Mouse (Mus musculus): ENCODE data around the gene Fcgr1. TPM values are rescaled to one million over a fixed set of nuclear protein-coding genes. Genes with fewer than 3 reads are reported as not detected.
A peak's percentile ranks its signal among the peaks of the same experiment; 100 is the strongest.
"Not testable (repeated sequence)": the region's sequence is repeated elsewhere in the genome, so short reads cannot be mapped to it uniquely, and the experiment has no call there.

Gene Fcgr1
- polyA plus RNA-seq, 1 experiment from 2014 or later, result 0.50 TPM

DNA sequence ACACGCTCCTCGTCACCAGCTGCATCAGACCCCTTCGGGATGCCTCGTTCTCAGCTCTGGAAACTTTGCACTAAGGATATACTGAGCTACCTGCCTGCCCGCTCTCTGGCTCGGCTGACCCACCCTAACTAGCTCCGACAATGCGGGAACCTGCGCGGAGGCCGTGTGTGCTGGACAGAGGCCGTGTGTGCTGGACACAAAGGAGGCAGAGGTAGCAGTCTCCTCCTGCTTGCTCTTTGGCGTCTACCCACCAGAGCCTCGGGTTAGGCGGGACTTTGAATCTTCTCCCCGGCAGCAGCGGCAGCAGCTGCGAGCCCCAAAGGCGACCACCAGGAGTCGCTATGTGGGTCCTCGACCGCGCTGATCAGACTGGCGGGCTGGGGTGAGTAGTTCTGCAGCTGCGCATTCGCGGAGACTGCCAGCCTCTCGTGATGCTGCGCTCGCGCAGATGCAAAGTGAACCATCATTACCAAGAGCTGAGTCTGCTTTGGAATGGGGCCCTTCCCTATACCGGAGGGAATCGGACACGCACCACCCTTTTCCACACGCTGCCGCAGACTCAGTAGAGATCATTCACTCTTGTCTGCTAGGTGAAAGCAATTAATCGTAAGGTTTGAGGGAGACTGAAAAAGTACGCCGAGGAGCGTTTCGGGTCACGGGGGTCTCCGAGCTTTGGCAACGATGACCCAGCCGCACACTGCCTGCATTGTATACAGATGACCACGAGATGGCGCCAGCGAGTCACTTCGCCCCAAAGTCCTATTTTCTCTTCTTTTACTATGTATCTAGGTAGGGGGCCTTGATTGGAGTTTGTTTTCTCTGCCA lies 15.8 kb downstream of the Fcgr1 start:
- peak; percentile 95 for TF ChIP-seq CTCF (IDR thresholded peaks at IDR 0.05)
- H3K27me3 ChIP-seq, result no peaks in the 10 kb centered on the region
- in situ Hi-C loops (cut with MboI; ENCODE audit: low pct_unique_long_range_greater_than_20kb), result no loop called here
- no peak for DNase-seq (ENCODE audit: low read depth, low spot score)
- ChIA-PET POLR2A (interaction anchor here (1.0 to 1.2 kb wide), 3 partner anchors 9 to 56 kb away, joined by 3 to 5 read pairs (median 3); partner anchors contain the start of gene Hist2h2bb), CTCF (interaction anchor here (0.7 to 3.2 kb wide), 29 partner anchors 9 to 302 kb away, joined by 3 to 26 read pairs (median 4); partner anchors contain the start of genes Bola1, Hist2h2ab, Hist2h2bb and Hist2h3b)
- peak; percentile 60 for ATAC-seq

DNA sequence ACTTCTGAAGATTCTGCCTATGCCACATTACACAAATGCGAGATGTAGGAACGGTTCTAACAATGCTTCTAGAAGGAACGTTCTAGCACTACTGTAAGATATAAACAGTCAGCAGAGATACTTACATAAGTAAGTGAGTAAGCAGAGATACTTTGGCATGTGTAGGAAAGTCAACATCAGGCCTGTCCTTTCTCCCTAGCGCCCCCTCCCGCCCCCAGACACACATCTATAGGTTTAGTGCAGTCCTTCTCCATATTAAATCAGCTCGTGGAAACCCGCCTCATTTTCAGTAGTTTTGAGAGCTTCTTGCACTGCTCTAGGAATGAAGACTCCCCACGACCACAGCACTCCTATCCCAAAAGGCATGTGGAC lies 16.4 kb downstream of the Fcgr1 start:
- ATAC-seq (no peak), DNase-seq (ENCODE audit: low read depth, low spot score) (no peak)
- no peaks in the 10 kb centered on the region for H3K27me3 ChIP-seq
- in situ Hi-C loops (cut with MboI; ENCODE audit: low pct_unique_long_range_greater_than_20kb), result no loop called here
- ChIA-PET CTCF (interaction anchor here (0.7 to 3.2 kb wide), 25 partner anchors 8 to 303 kb away, joined by 3 to 26 read pairs (median 4); partner anchors contain the start of genes Bola1, Hist2h2ab, Hist2h2bb and Hist2h3b), POLR2A (interaction anchor here (0.6 to 1.2 kb wide), 4 partner anchors 8 to 61 kb away, joined by 3 to 5 read pairs (median 4); partner anchors contain the start of gene Hist2h2bb)
- no peak for TF ChIP-seq CTCF (IDR thresholded peaks at IDR 0.05)

DNA sequence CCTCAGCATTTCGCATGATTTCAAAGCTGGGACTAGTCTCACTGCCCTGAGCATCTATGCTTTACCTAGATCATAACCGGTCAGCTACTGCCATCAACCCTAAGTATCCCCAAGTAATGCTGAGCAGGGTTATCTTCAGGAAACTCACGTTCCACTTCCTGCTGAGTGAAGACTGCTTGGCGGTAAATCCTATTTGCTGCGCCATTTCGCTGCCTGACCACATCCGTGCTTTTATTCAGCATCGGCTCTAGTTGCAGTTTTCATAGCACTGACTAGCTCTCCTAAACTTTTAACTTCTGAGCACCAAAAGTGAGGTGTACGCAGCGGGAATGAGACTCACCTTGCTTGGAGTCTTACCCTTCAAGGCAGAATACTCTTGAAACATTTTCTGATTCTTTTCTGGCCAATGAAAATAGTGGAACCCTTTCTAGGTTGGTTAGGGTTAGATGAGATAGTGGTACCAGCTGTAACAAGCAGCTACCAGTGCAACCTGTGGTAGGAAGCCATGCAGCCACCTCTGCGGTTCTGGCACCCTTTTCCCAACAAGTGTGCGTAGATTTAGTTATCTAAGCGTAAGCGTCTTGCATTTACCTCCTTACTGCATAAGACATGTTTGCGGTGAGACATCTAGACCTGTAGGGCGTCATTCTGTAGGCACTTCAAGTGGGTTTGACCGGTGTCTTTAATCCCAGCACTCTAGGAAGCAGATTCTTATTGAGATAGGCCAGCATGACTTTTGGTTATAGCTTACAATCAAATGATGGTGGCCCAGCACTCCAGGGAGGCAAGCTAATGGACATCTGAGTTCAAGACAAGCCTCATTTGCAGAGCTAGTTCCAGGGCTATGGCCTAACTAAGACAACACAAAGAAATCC lies 19.9 kb downstream of the Fcgr1 start:
- ChIA-PET POLR2A (interaction anchor here (0.8 to 1.7 kb wide), 3 partner anchors 9 to 11 kb away, joined by 4 to 5 read pairs (median 5); partner anchors contain the start of gene Hist2h4), CTCF (interaction anchor here (1.1 to 1.4 kb wide), 4 partner anchors 12 to 53 kb away, joined by 4 read pairs; partner anchors contain the start of genes Hist2h2ac and Hist2h2be)
- ATAC-seq (no peak), DNase-seq (ENCODE audit: low read depth, low spot score) (no peak)
- in situ Hi-C loops (cut with MboI; ENCODE audit: low pct_unique_long_range_greater_than_20kb), result no loop called here
- no peaks in the 10 kb centered on the region for H3K27me3 ChIP-seq
- no peak for TF ChIP-seq CTCF (IDR thresholded peaks at IDR 0.05)

DNA sequence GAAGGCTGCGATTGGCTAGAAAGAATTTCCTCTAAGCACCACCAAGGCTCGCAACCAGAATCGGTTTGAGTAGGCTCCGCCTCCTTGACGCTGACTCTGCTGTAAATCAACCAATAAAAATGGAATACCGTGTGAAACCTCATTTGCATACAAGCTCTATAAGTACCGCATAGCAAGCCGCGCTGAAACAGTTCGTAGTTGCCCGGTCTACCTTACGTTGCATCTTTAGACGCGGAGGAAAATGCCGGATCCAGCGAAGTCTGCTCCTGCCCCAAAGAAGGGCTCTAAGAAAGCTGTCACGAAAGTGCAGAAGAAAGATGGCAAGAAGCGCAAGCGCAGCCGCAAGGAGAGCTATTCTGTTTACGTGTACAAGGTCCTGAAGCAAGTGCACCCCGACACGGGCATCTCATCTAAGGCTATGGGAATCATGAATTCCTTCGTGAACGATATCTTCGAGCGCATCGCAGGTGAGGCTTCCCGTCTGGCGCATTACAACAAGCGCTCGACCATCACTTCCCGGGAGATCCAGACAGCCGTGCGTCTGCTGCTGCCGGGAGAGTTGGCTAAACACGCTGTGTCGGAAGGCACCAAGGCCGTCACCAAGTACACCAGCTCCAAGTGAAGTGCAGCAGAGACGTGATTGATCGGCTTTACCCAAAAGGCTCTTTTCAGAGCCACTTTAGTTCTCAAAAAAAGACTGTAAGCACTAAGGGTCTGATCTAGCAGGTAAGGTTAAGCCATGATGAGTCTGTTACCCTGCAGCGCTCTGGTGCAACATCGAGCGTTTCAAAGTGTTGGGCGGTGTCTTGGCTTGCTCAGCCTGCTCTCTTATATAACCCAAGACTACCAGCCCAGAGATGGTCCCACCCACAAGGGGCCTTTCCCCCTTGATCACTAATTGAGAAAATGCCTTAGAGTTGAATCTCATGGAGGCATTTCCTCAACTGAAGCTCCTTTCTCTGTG lies 24.0 kb downstream of the Fcgr1 start, which contains the start of gene Hist2h2bb:
Gene Hist2h2bb (plus strand): TSS at position 242 of the 964 bp plus-strand sequence.
- ChIA-PET CTCF (interaction anchor here (0.7 to 3.3 kb wide), 6 partner anchors 8 to 233 kb away, joined by 3 to 16 read pairs (median 6); partner anchors contain the start of genes Bola1 and Hist2h2ab), POLR2A (interaction anchor here (0.6 to 3.6 kb wide), 10 partner anchors 8 to 403 kb away, joined by 3 to 35 read pairs (median 6); partner anchors contain the start of genes Bola1, Hist2h2aa1, Hist2h2ab and Hist2h2ac)
- ATAC-seq (peak; percentile 81), DNase-seq (ENCODE audit: low read depth, low spot score) (peak; percentile 100)
- no peak for TF ChIP-seq CTCF (IDR thresholded peaks at IDR 0.05)
- in situ Hi-C loops (cut with MboI; ENCODE audit: low pct_unique_long_range_greater_than_20kb), result loop anchor here (5.0 to 10.0 kb wide), 2 partner anchors 47 to 205 kb away; partner anchors contain the start of genes Hist2h2ac and Hist2h2be
- no peaks in the 10 kb centered on the region for H3K27me3 ChIP-seq

DNA sequence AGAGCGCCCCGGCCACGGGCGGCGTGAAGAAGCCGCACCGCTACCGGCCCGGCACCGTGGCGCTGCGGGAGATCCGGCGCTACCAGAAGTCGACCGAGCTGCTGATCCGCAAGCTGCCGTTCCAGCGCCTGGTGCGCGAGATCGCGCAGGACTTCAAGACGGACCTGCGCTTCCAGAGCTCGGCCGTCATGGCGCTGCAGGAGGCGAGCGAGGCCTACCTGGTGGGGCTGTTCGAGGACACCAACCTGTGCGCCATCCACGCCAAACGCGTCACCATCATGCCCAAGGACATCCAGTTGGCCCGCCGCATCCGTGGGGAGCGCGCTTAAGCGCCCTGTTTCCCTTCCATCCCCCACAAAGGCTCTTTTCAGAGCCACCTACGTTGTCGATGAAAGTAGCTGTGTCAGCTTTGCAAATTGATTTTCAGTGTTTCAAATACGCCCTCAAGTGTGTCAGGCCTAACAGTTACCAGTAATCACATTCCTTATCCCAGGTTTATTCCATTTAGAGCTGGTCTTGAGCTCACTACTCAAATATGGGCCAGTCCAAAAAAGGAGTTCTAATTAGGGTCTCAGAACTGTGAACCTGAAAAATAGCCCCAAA lies 24.9 kb downstream of the Fcgr1 start:
- in situ Hi-C loops (cut with MboI; ENCODE audit: low pct_unique_long_range_greater_than_20kb), result loop anchor here (5.0 to 10.0 kb wide), 2 partner anchors 47 to 204 kb away; partner anchors contain the start of genes Hist2h2ac and Hist2h2be
- ChIA-PET POLR2A (interaction anchor here (0.6 to 3.6 kb wide), 9 partner anchors 9 to 48 kb away, joined by 3 to 35 read pairs (median 6); partner anchors contain the start of genes Bola1, Hist2h2aa1, Hist2h2ab and Hist2h2ac), CTCF (interaction anchor here (0.7 to 3.3 kb wide), 6 partner anchors 9 to 234 kb away, joined by 3 to 16 read pairs (median 6); partner anchors contain the start of genes Bola1 and Hist2h2ab)
- not testable (repeated sequence) for H3K27me3 ChIP-seq; DNase-seq (ENCODE audit: low read depth, low spot score)
- ATAC-seq, result peak; percentile 23

DNA sequence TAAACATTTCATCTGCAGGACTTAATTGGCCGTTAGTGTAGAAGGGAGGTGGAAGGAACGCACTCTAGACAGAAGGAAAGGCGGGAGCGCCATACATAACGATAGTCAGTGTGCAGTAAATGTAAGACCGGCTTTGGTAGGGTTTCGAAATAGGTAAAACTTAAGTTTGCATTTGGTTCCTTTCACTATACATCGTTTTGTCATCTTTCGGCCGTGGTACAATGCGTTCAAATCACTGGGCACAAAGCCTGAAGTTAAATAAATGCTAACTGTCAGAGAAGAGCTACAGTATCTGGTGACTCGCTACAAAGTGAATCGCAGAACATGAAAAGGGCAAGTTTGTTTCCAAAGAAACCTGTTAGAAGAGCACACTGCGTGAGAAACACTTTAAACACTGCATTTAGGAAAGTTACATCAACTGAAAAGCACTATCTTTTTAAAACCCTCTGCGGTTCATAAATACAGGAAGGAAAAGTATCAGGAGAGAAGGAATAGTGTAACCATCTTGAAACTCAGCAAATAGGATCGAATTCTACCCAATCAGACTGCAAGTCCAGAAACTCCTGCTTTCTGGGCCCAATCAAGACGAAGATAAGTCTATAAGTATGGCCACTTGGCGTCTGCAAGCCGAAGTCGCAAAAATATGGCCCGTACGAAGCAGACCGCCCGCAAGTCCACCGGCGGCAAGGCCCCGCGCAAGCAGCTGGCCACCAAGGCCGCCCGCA lies 25.6 kb downstream of the Fcgr1 start, which contains the start of gene Hist2h3b:
Gene Hist2h3b (plus strand): TSS at position 604 of the 725 bp plus-strand sequence.
- peak; percentile 91 for DNase-seq (ENCODE audit: low read depth, low spot score)
- ChIA-PET POLR2A (interaction anchor here (0.9 to 3.6 kb wide), 6 partner anchors 10 to 48 kb away, joined by 3 to 35 read pairs (median 6); partner anchors contain the start of genes Bola1, Hist2h2aa1, Hist2h2ab and Hist2h2ac), CTCF (interaction anchor here (1.7 to 3.3 kb wide), 2 partner anchors 10 to 49 kb away, joined by 8 to 16 read pairs; partner anchors contain the start of genes Bola1 and Hist2h2ab)
- TF ChIP-seq CTCF (IDR thresholded peaks at IDR 0.05), result no peak
- peak; percentile 76 for ATAC-seq
- in situ Hi-C loops (cut with MboI; ENCODE audit: low pct_unique_long_range_greater_than_20kb), result loop anchor here (5.0 to 10.0 kb wide), 2 partner anchors 46 to 203 kb away; partner anchors contain the start of genes Hist2h2ac and Hist2h2be
- no peaks in the 10 kb centered on the region for H3K27me3 ChIP-seq

DNA sequence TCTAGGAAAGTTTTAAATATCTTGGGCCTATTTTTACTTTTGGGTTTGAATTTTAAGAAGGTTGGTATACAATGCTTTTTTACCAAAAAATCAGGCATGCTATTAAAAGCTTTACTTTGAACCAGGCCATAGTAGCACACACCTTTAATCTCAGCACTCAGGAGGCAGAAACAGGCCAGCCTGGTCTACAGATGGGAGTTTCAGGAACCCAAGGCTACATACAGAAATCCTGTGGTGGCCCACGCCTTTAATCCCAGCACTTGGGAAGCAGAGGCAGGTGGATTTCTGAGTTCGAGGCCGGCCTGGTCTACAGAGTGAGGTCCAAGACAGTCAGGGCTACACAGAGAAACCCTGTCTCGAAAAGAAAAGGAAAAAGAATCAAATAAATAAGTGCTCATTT lies 26.2 kb downstream of the Fcgr1 start:
- no peak for TF ChIP-seq CTCF (IDR thresholded peaks at IDR 0.05)
- DNase-seq (ENCODE audit: low read depth, low spot score) (no peak), ATAC-seq (no peak)
- in situ Hi-C loops (cut with MboI; ENCODE audit: low pct_unique_long_range_greater_than_20kb), result loop anchor here (5.0 to 10.0 kb wide), 2 partner anchors 45 to 203 kb away; partner anchors contain the start of genes Hist2h2ac and Hist2h2be
- no peaks in the 10 kb centered on the region for H3K27me3 ChIP-seq
- CTCF ChIA-PET, result interaction anchor here (3.3 kb wide), 1 partner anchor 11 kb away, joined by 16 read pairs; no protein-coding TSS in a partner anchor
- POLR2A ChIA-PET, result interaction anchor here (0.9 to 3.6 kb wide), 2 partner anchors 24 to 47 kb away, joined by 3 to 35 read pairs; partner anchors contain the start of genes Bola1, Hist2h2ab, Hist2h2ac and Hist2h2be
